Mouse (Mus musculus): Measurements from ENCODE around the gene Psma5. TPM values are rescaled to one million over a fixed set of nuclear protein-coding genes. Genes with fewer than 3 reads are reported as not detected.
A peak's percentile ranks its signal among the peaks of the same experiment; 100 is the strongest.

Psma5 gene
- polyA plus RNA-seq (2015; fragmentation: Nextera tagmentation; extraction: Ambion mirVana): 265 and 266 TPM in 2 replicates

- Histone ChIP-seq H3K4me2 (ENCODE audit: low read length) (peak within 1 kb of the TSS; percentile 72), H3K9me3 (ENCODE audit: control insufficient read depth, low read length) (no peaks in the 10 kb centered on the region), H3K9ac (replicated peaks; ENCODE audit: low read depth, low read length) (peak within 1 kb of the TSS; percentile 84), H3K4me3 (replicated peaks; ENCODE audit: low read length) (peak within 1 kb of the TSS; percentile 88), H3K4me1 (replicated peaks; ENCODE audit: control insufficient read depth, insufficient read depth, low read length) (peaks cover 18% of the 10 kb centered on the region), H3K27ac (ENCODE audit: low read length) (no peak within 1 kb of the TSS), H3K27me3 (replicated peaks; ENCODE audit: control insufficient read depth, insufficient read depth, low read length) (no peaks in the 10 kb centered on the region), H3K36me3 (ENCODE audit: control insufficient read depth, insufficient read depth) (no peaks in the 10 kb centered on the region)
- peak; percentile 100 for ATAC-seq
- under 1% methylated on average over 79 of the region's 79 CpGs for WGBS
Measured at GRCm38 (mm10) chr3:108256719-108257637, at the start of gene Psma5. Gene Psma5 (plus strand): TSS chr3:108256926.

GRCm38 (mm10) chr3:108209001-108209400 lies 47.7 kb upstream of the Psma5 start:
- Histone ChIP-seq H3K9ac (replicated peaks; ENCODE audit: low read depth, low read length) (peak overlapping the region; percentile 88), H3K4me3 (replicated peaks; ENCODE audit: low read length) (peak overlapping the region; percentile 66), H3K27ac (ENCODE audit: low read length) (peak overlapping the region; percentile 30), H3K4me2 (ENCODE audit: low read length) (peak overlapping the region; percentile 94), H3K4me1 (replicated peaks; ENCODE audit: control insufficient read depth, insufficient read depth, low read length) (peaks cover 37% of the 10 kb centered on the region), H3K36me3 (ENCODE audit: control insufficient read depth, insufficient read depth) (peaks cover 19% of the 10 kb centered on the region; the same call in 1 of the 2 replicates), H3K9me3 (ENCODE audit: control insufficient read depth, low read length) (no peaks in the 10 kb centered on the region), H3K27me3 (replicated peaks; ENCODE audit: control insufficient read depth, insufficient read depth, low read length) (no peaks in the 10 kb centered on the region)
- no peak for ATAC-seq
- 49% methylated on average over 3 of the region's 3 CpGs for WGBS

DNA sequence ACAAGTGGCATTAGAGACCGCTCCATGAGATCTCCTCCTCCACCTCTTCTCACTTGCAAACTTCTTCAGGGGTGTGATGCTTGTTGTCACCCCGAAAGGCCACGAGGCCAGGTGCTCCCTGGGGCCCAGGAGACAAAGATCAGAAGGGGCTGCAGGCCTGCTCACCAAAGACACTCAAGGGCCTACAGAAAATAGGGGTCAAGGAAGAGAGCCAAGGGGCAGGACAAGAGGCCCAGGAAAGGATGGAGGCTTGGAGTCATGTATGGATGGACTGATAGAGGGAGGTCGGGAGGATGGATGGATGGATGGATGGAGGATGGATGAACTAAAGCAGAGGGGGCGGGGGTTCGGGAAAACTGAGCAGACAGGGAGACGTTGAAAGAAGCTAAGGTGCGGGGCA lies 47.2 kb upstream of the Psma5 start:
- no peaks in the 10 kb centered on the region for H3K27me3 ChIP-seq (replicated peaks; ENCODE audit: control insufficient read depth, insufficient read depth, low read length)
- H3K36me3 ChIP-seq (ENCODE audit: control insufficient read depth, insufficient read depth): peaks cover 14% of the 10 kb centered on the region; the same call in 1 of the 2 replicates
- 4% methylated on average over 8 of the region's 8 CpGs for WGBS
- peak overlapping the region; percentile 93 for H3K27ac ChIP-seq (ENCODE audit: low read length)
- ATAC-seq: no peak
- peak overlapping the region; percentile 88 for H3K9ac ChIP-seq (replicated peaks; ENCODE audit: low read depth, low read length)
- peak overlapping the region; percentile 94 for H3K4me2 ChIP-seq (ENCODE audit: low read length)
- H3K4me1 ChIP-seq (replicated peaks; ENCODE audit: control insufficient read depth, insufficient read depth, low read length): peaks cover 37% of the 10 kb centered on the region
- H3K4me3 ChIP-seq (replicated peaks; ENCODE audit: low read length): peak overlapping the region; percentile 66
- H3K9me3 ChIP-seq (ENCODE audit: control insufficient read depth, low read length): no peaks in the 10 kb centered on the region

DNA sequence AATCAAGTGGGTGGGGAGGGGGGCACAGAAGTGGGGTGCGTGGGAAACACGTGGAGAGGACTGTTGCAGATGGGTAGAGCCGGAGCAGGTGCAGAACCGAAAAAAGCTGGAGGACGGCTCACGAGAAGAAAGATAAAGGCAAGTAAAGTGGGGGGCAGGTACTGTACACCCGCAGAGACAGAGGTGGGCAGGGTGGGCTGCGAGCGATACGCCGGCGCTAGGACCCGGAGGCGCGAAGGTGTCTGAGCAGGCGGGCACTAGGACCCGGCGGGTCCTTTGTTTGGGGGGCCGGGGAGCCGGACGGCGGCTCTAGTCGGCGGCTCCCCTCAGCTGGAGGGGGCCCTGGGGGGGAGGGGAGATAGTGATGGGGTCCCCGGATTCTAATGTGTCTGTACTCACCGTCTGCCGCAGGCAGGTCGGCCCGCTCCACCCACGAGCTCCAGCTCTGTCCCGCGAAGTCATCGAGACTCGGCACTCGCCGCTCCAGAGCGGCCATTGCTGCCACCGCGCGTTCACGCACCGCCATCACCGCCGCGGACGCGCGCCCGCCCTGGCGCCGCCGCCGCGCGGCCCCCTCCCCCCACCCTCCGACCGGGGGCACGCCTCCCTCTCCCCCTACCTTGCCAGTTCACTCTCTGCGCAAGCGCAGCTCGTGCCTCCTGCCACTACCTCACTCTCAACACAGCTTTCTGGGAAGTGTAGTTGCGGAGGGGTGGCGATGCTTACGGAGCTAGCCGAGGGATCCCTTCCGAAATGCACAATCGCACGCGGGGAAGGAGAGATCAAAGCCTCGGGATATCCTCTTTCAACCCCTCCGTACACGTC lies 46.6 kb upstream of the Psma5 start:
- peaks cover 8% of the 10 kb centered on the region; the same call in 1 of the 2 replicates for H3K36me3 ChIP-seq (ENCODE audit: control insufficient read depth, insufficient read depth)
- H3K4me1 ChIP-seq (replicated peaks; ENCODE audit: control insufficient read depth, insufficient read depth, low read length): peaks cover 37% of the 10 kb centered on the region
- no peaks in the 10 kb centered on the region for H3K27me3 ChIP-seq (replicated peaks; ENCODE audit: control insufficient read depth, insufficient read depth, low read length)
- H3K4me2 ChIP-seq (ENCODE audit: low read length): peak overlapping the region; percentile 94
- no peaks in the 10 kb centered on the region for H3K9me3 ChIP-seq (ENCODE audit: control insufficient read depth, low read length)
- ATAC-seq: peak; percentile 93
- 1% methylated on average over 55 of the region's 72 CpGs for WGBS
- peak overlapping the region; percentile 93 for H3K27ac ChIP-seq (ENCODE audit: low read length)
- peak overlapping the region; percentile 66 for H3K4me3 ChIP-seq (replicated peaks; ENCODE audit: low read length)
- H3K9ac ChIP-seq (replicated peaks; ENCODE audit: low read depth, low read length): peak overlapping the region; percentile 88

- Histone ChIP-seq H3K4me3 (replicated peaks; ENCODE audit: low read length) (peak within 1 kb of the TSS; percentile 66), H3K36me3 (ENCODE audit: control insufficient read depth, insufficient read depth) (peaks cover 3% of the 10 kb centered on the region; the same call in 1 of the 2 replicates), H3K4me1 (replicated peaks; ENCODE audit: control insufficient read depth, insufficient read depth, low read length) (peaks cover 37% of the 10 kb centered on the region), H3K27ac (ENCODE audit: low read length) (peak within 1 kb of the TSS; percentile 93), H3K9ac (replicated peaks; ENCODE audit: low read depth, low read length) (peak within 1 kb of the TSS; percentile 88), H3K4me2 (ENCODE audit: low read length) (peak within 1 kb of the TSS; percentile 94), H3K9me3 (ENCODE audit: control insufficient read depth, low read length) (no peaks in the 10 kb centered on the region), H3K27me3 (replicated peaks; ENCODE audit: control insufficient read depth, insufficient read depth, low read length) (no peaks in the 10 kb centered on the region)
- peak; percentile 79 for ATAC-seq
- WGBS: under 1% methylated on average over 14 of the region's 14 CpGs
Measured at GRCm38 (mm10) chr3:108210771-108211139, 46.0 kb upstream of the Psma5 start, which contains the start of gene Atxn7l2. Gene Atxn7l2 (minus strand): TSS chr3:108210934.

DNA sequence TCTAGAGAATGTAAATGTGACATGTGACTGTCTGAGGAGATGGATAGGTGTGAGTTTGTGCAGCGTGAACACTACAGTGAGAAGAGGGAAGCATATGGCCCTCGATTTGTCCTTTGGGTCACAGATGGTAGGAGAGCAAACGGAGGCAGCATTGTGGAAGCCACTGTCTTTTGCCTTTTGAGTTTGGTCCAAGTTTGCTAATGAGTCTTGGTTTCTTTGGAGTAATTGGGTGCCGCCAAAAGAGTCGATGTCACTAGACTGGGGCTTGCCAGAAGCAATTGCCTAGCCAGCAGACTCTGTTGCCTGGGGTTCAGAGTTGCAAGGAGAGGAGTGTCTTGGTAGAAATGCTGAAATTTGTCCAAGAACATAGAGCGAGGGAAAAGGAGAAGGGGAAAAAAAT lies 44.9 kb upstream of the Psma5 start:
- Histone ChIP-seq H3K4me1 (replicated peaks; ENCODE audit: control insufficient read depth, insufficient read depth, low read length) (peaks cover 37% of the 10 kb centered on the region), H3K36me3 (ENCODE audit: control insufficient read depth, insufficient read depth) (no peaks in the 10 kb centered on the region), H3K27me3 (replicated peaks; ENCODE audit: control insufficient read depth, insufficient read depth, low read length) (no peaks in the 10 kb centered on the region), H3K4me2 (ENCODE audit: low read length) (peak overlapping the region; percentile 69), H3K27ac (ENCODE audit: low read length) (peak overlapping the region; percentile 93), H3K4me3 (replicated peaks; ENCODE audit: low read length) (peak overlapping the region; percentile 7; the same call in 1 of the 2 replicates), H3K9ac (replicated peaks; ENCODE audit: low read depth, low read length) (no peak overlapping the region), H3K9me3 (ENCODE audit: control insufficient read depth, low read length) (no peaks in the 10 kb centered on the region)
- 34% methylated on average over 6 of the region's 6 CpGs for WGBS
- peak; percentile 2; the same call in 1 of the 2 replicates for ATAC-seq

- no peak for ATAC-seq
- WGBS: 87% methylated on average over 8 of the region's 8 CpGs
- no peak overlapping the region for H3K9ac ChIP-seq (replicated peaks; ENCODE audit: low read depth, low read length)
- no peaks in the 10 kb centered on the region for H3K36me3 ChIP-seq (ENCODE audit: control insufficient read depth, insufficient read depth)
- H3K9me3 ChIP-seq (ENCODE audit: control insufficient read depth, low read length): no peaks in the 10 kb centered on the region
- H3K27ac ChIP-seq (ENCODE audit: low read length): peak overlapping the region; percentile 93
- peaks cover 32% of the 10 kb centered on the region for H3K4me1 ChIP-seq (replicated peaks; ENCODE audit: control insufficient read depth, insufficient read depth, low read length)
- H3K4me3 ChIP-seq (replicated peaks; ENCODE audit: low read length): no peak overlapping the region
- no peak overlapping the region for H3K4me2 ChIP-seq (ENCODE audit: low read length)
- H3K27me3 ChIP-seq (replicated peaks; ENCODE audit: control insufficient read depth, insufficient read depth, low read length): no peaks in the 10 kb centered on the region
Measured at GRCm38 (mm10) chr3:108212406-108212805, 44.3 kb upstream of the Psma5 start.

DNA sequence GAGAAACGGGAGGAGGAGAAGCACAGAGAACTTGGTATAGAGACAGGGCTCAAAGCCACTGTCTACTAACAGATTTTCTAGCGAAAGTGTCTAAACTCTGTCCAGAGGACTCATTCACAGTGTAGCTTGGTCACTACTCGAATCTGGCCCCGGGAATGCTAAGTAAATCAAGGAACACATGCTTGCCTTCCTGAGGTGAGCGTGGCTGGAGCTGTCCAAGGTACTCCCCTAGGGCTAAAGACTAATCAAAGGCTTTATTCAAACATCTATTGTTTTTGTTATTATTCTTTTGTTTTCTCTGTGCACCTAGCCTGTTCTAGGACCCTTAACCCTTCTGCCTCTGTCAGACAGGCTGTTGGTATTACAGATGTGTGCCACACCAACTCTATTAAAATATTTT lies 42.0 kb upstream of the Psma5 start:
- 18% methylated on average over 5 of the region's 5 CpGs for WGBS

DNA sequence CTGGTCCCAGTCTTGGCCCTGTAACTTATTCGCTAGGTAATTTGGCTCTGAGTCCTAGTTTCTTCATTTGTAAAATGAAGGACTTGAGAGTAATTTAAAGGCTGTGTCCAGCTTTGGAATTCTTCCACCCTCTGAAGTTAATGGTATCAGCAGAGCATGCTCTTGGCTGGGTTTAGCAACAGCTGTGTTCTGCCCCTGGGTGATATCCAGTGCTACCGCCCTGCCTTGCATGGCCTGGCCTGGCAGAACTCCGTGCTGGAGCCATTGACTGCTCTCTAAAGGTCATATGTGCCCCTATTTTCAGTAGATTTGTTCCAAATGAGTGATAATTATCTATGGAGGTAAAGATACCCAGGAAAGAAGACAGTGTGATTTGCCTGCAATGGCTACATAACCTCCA lies 36.1 kb upstream of the Psma5 start:
- Histone ChIP-seq H3K9me3 (ENCODE audit: control insufficient read depth, low read length) (no peaks in the 10 kb centered on the region), H3K27ac (ENCODE audit: low read length) (no peak overlapping the region), H3K36me3 (ENCODE audit: control insufficient read depth, insufficient read depth) (no peaks in the 10 kb centered on the region), H3K27me3 (replicated peaks; ENCODE audit: control insufficient read depth, insufficient read depth, low read length) (peaks cover 6% of the 10 kb centered on the region; the same call in 1 of the 2 replicates), H3K4me3 (replicated peaks; ENCODE audit: low read length) (no peak overlapping the region), H3K4me2 (ENCODE audit: low read length) (no peak overlapping the region), H3K4me1 (replicated peaks; ENCODE audit: control insufficient read depth, insufficient read depth, low read length) (no peaks in the 10 kb centered on the region), H3K9ac (replicated peaks; ENCODE audit: low read depth, low read length) (no peak overlapping the region)
- ATAC-seq: no peak
- 70% methylated on average over 3 of the region's 3 CpGs for WGBS

More for the DNA sequence above, 42.0 kb upstream of the Psma5 start:
- Histone ChIP-seq H3K4me3 (replicated peaks; ENCODE audit: low read length) (no peak overlapping the region), H3K9me3 (ENCODE audit: control insufficient read depth, low read length) (no peaks in the 10 kb centered on the region), H3K9ac (replicated peaks; ENCODE audit: low read depth, low read length) (no peak overlapping the region), H3K27me3 (replicated peaks; ENCODE audit: control insufficient read depth, insufficient read depth, low read length) (no peaks in the 10 kb centered on the region), H3K36me3 (ENCODE audit: control insufficient read depth, insufficient read depth) (no peaks in the 10 kb centered on the region), H3K4me2 (ENCODE audit: low read length) (no peak overlapping the region), H3K4me1 (replicated peaks; ENCODE audit: control insufficient read depth, insufficient read depth, low read length) (peaks cover 12% of the 10 kb centered on the region), H3K27ac (ENCODE audit: low read length) (no peak overlapping the region)
- ATAC-seq: no peak
